In genomic region chr2:27135935-27136334, GRCm38 (mm10) we compare ENCODE assay signal across 28 mouse cellular contexts. TPM values are rescaled to one million over a fixed set of nuclear protein-coding genes. Genes with fewer than 3 reads are reported as not detected.
"Had no signal": no experiment of that assay in that cellular context is flagged by ENCODE, and none has a peak within 500 bp of the region (broad histone marks: within the 10 kb centered on the region; RNA-seq: fewer than 3 reads in every experiment).

No protein-coding gene starts in this region.

- H3K9me3 ChIP-seq: heart, embryonic 13.5 days; heart, embryonic 15.5 days; hindbrain, embryonic 10.5 days; hindbrain, embryonic 12.5 days; hindbrain, embryonic 15.5 days; intestine, embryonic 15.5 days; limb, embryonic 10.5 days; limb, embryonic 12.5 days; liver, embryonic 13.5 days; liver, embryonic 15.5 days had no signal

- H3K4me2 ChIP-seq: heart, embryonic 11.5 days; heart, embryonic 13.5 days; heart, embryonic 15.5 days; hindbrain, embryonic 12.5 days; hindbrain, embryonic 15.5 days; intestine, embryonic 15.5 days; limb, embryonic 12.5 days; liver, embryonic 11.5 days; liver, embryonic 13.5 days; liver, embryonic 15.5 days had no signal

- H3K4me1 ChIP-seq: heart, embryonic 13.5 days; heart, embryonic 15.5 days; hindbrain, embryonic 10.5 days; hindbrain, embryonic 12.5 days; hindbrain, embryonic 15.5 days; intestine, embryonic 15.5 days; limb, embryonic 12.5 days; liver, embryonic 13.5 days; liver, embryonic 15.5 days had no signal

- ATAC-seq: inflammation-experienced regulatory T-cells, adult 6 months; intestine, embryonic 15.5 days; intestine, postnatal 0 days had no signal

- H3K27ac ChIP-seq: gastrocnemius, adult 2 months; heart, adult 2 months; heart, embryonic 13.5 days; heart, embryonic 15.5 days; hindbrain, embryonic 10.5 days; hindbrain, embryonic 12.5 days; hindbrain, embryonic 15.5 days; intestine, embryonic 15.5 days; layer of hippocampus, adult 2 months; left cerebral cortex, adult 2 months; limb, embryonic 10.5 days; limb, embryonic 12.5 days; liver, embryonic 13.5 days; liver, embryonic 15.5 days had no signal

- DNase-seq: gastrocnemius, adult 2 months; gastrocnemius, postnatal 10 days; gastrocnemius, postnatal 25 days; heart, adult 2 months; heart, postnatal 4 days; kidney, adult 18-20 months; kidney, adult 8-10 months; kidney, postnatal 10 days; kidney, postnatal 4 days; liver; liver, embryonic 13.5 days had no signal

- H3K36me3 ChIP-seq: heart, embryonic 13.5 days; heart, embryonic 15.5 days; hindbrain, embryonic 10.5 days; hindbrain, embryonic 12.5 days; hindbrain, embryonic 15.5 days; intestine, embryonic 15.5 days; limb, embryonic 10.5 days; limb, embryonic 12.5 days; liver, embryonic 13.5 days; liver, embryonic 15.5 days had no signal

- H3K4me3 ChIP-seq: gastrocnemius, adult 2 months; heart, adult 2 months; heart, embryonic 13.5 days; heart, embryonic 15.5 days; hindbrain, embryonic 10.5 days; hindbrain, embryonic 12.5 days; hindbrain, embryonic 15.5 days; intestine, embryonic 15.5 days; left cerebral cortex, adult 2 months; limb, embryonic 10.5 days; limb, embryonic 12.5 days; liver, embryonic 13.5 days; liver, embryonic 15.5 days had no signal

- H3K9ac ChIP-seq: heart, embryonic 13.5 days; heart, embryonic 15.5 days; hindbrain, embryonic 12.5 days; hindbrain, embryonic 15.5 days; intestine, embryonic 15.5 days; limb, embryonic 12.5 days; liver, embryonic 13.5 days; liver, embryonic 15.5 days had no signal

RNA-seq across cellular contexts. Expression of gene Fam163b, which starts 6.4 kb away (rescaled TPM):
- total RNA-seq: gastrocnemius, adult 2 months; gastrocnemius, postnatal 25 days; granulocyte monocyte progenitor cell, adult 5-6 weeks had no signal
- polyA plus RNA-seq: inflammation-experienced regulatory T-cells, adult 6 months; kidney, embryonic 14.5 days; liver, embryonic 15.5 days had no signal

RNA-seq across cellular contexts. Expression of gene Dbh, which starts 29.1 kb away (rescaled TPM):
- total RNA-seq: gastrocnemius, adult 2 months; gastrocnemius, postnatal 25 days; granulocyte monocyte progenitor cell, adult 5-6 weeks had no signal
- polyA plus RNA-seq: kidney, embryonic 14.5 days; limb, embryonic 10.5 days had no signal

RNA-seq across cellular contexts. Expression of gene Adamtsl2, which starts 56.8 kb away (rescaled TPM):
- total RNA-seq: granulocyte monocyte progenitor cell, adult 5-6 weeks had no signal
- polyA plus RNA-seq: inflammation-experienced regulatory T-cells, adult 6 months had no signal
